Mouse (Mus musculus) WW6 (cell line): ENCODE results near the gene Wdr89.
A peak's percentile ranks its signal among the peaks of the same experiment; 100 is the strongest.
"Not testable (repeated sequence)": the region's sequence is repeated elsewhere in the genome, so short reads cannot be mapped to it uniquely, and the experiment has no call there.

Experiments
- DNase-seq: peaks from one replicate; pipeline ENCODE4 v3.0.0-alpha.2; 2013; ENCODE audit warnings: low read depth, low spot score

Gene Wdr89

DNA sequence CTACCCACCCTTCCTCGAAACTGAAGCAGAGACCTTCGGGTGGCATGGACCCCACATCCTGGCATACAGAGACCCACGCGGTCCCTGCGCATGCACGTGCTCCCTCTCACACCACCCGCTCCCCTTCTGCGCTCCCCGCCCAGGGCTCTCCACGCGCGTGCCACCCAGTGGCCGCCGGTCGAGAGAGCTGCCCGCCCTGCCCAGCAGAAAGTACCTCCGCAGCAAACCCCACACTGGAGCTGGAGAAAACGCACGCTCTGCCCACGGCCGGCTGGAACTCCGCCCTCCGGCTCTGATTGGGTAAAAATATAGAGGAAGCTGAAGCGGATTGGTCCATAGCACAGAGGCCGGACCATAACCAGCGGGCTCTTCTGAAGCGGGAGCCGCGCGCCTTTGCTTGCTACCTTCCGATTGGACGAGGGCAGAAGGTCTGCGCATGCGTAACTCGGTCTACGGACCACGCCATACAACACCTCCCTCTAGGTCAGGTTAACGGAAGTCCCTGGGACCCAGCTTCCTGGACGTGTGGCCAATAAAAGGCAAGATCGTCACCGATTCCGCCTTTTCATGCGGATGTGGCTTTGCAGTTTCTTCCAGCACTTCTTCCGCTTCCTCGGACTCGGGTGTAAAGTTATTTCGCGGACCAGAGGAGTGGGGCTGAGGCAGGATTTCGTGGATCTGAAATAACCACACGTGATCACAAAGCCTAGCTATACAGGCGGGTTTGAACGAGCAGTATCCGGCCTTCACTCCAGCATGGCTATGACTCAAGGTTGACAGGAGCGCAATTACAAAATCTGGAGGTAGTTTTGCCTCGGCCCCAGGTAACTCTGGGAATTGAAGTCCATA, at the start of gene Wdr89:
Wdr89 (minus strand) TSS at position 280 of the 849 bp plus-strand sequence.
- peak; percentile 99 for DNase-seq

DNA sequence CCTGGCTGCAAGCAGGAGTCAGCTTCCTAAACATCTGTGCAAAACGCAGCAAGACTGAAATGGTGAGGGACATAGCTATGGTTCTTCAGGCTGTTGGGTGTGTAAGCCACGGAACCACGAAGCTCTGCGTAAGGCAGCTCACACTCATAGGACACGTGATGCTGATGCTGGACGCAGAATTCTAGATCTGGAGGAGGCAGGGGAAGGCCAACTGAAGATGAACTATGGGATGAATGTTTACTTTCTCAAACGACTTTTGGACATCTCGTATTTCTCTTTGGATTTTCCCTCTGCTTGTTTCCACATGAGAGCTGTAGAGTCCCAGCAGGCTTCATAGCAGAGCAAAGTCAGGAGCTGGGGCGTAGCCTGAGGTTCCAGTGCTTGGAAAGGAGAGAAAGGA, 44.3 kb upstream of the Wdr89 start:
- no peak for DNase-seq

DNA sequence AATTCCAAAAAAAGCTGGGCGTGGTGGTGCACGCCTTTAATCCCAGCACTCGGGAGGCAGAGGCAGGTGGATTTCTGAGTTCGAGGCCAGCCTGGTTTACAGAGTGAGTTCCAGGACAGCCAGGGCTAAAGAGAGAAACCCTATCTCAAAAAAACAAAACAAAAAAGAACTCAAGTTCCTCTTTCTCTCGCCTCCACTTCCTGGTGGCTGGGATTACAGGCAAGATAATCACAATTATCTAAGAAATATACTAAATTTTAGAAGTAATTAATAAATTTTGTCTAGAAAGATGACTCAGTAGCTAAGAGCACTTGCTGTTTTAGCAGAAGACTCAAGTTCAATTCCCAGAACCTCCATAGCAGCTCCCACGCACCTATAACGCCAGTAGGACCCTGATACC, 43.6 kb upstream of the Wdr89 start:
- not testable (repeated sequence) for DNase-seq

DNA sequence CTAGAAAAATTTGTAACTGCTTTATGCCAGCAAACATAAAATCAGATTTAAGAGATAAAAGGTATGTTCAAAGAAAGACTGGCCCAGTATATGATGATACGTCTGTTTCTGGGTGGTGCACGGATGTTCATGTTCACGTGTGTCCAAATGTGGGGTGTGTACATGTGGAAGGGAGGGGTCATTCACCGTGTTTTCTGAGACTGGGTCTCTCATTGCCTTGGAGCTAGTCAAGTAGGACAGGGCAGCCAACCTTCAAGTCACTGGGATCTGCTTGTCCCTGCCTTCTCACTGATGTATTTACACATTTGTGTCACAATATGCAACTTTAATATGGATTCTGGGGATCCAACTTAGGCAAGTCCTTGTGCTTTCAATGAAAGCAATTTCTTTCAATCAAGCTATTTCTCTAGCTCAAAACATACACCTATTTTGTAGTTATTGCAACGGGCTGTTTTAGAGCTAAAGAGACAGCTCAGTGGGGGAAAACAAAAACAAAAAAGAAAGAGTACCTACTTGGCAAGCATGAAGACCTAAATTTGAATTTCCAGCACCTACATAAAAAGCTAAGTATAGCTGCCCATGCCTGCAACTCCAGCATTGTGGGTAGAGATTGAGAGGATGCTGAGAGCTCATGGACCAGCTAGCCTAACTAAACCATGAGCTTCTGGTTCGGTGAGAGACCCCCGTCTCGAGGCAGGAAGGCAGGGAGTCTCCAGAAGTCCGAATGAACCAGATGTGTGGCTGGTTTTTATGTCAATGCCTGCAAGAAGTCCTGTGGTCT, 41.4 kb upstream of the Wdr89 start:
- no peak for DNase-seq

DNA sequence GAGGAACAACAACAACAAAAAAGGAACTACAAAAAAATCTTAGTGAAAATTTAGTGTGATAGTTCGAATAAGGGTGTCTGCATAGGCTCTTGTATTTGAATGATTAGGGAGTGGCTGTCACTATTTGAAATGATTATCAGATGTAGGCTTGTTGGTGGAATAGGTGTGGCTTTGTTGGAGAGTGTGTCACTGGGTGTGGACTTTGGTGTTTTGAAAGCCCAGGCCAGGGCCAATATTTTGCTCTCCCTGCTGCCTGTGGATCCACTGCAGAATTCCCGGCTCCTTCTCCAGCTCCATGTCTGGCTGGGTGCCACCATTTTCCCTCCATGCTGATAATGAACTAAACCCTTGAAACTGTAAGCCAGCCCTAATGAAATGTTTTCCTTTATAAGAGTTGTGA, 40.2 kb upstream of the Wdr89 start:
- no peak for DNase-seq

DNA sequence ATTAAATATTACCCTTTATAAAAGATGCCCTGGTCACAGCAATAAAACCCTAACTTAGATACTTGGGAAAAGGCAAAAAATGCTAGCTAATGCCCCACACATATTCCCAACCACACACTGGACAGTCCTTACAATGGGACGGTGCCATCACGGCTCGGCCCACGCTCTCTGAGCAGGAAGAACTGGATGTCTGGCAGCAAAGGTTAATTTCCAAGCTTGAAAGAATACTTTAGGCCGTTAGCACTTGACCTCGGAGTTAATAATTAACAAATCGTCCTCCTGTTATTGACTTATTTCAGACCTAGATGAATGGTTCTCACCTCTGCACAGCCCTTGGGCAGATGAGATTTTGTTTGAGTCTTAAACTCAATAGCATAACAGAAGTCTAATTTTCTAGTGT, 37.3 kb upstream of the Wdr89 start:
- no peak for DNase-seq

DNA sequence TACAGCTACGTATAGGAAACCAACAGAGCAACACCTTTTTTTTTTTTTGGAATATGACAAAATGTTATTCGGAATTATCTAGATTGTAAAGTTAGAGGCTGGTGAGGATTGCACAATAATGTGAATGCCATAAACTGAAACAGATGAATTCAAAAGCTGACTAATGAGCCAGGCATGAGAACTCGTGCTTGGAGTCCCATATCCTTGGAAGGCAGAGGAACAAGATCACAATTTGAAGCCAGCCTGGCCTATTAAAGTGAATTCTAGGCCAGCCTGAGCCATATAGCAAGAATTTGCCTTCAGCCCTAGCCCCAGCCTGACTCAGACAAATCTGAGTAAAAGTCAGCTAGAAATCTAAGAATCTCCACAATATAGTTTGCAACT, 33.4 kb upstream of the Wdr89 start:
- DNase-seq = no peak

DNA sequence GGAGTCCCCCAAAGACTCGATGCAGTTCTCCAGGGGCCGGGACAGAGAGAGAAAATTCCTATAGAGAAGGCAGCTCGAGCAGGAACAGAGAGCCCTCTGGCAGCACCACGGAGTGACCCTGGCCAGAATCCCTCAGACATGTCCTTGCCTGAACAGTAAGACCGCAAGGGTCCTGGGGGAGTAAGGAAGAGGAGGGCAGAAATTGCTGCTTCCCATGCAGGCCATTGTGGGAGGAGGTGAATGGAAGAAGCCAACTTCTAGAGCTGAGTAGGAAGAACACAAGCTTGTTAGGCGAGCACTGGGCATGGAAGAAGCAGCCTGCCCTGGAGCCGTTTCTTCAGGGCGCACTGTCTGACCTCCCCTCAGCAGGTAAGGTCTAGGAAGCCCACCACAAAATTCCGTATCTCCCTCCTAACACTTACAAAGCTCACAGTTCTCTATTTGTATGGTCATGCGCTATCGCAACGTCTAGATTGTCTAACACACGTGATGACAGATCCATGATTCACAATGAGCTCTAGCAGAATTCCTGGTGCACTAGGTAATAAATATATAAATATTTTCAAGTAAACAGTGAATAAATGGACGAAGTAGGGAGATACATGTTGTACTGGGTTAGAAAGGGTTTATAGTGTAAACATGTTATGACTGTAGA, 32.9 kb upstream of the Wdr89 start:
- DNase-seq = no peak

DNA sequence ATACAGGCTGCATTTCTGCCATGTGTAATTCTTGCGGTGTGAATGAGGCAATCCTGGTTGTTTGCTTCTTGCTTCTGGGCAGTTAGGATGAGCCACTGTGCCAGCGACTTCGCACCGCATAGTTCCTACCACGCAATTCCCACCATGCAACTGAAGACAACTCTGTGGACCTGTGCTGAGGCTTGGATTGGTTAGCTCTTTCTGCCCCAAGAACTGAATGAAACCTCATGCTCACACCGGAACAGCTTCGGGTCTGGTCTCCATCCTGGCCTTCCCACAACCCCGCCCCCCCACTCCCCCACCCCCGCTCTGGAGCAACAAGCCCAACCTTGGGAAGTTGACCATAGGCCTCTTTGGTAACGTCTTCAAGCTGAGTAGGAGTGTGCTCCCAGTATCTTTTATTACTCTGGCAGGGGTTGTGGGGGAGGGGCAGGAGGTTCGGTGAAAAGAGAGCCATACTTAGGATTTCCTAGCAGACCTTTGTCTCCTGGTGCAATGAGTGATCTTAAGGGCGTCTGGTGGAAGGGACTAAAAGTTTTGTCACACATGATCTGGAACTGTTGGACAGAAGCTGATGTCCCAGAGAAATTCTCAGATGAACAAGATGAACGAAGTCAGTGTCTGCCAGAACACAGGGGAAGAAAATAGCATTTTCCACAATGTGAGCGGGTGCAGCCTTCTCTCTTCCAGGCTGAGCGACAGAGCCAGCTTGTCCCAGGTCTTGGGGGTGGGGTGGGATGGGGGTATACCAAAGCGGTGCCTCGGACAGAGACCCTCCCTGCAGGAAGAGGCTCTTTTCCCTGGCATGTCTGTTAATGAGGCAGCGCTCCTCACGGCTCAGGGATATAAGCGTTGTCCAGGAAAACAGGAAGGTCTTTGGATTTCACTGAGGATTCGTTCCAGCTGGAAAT, 32.1 kb upstream of the Wdr89 start:
- DNase-seq = peak; percentile 13

DNA sequence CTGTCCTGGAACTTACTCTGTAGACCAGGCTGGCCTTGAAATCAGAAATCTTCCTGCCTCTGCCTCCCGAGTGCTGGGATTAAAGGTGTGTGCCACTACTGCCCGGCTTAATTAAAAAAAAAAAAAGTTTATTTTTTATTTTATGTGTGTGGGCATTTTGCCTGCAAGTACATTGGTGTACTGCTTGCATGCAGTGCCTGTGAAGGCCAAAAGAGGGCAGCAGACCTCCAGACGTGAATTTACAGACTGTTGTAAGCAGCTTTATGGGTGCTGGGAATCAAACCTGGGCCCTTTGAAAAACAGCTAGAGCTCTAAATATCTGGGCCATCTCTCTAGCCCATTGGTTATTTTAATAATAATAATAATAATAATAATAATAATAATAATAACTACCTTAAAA, 29.4 kb upstream of the Wdr89 start:
- DNase-seq = no peak

DNA sequence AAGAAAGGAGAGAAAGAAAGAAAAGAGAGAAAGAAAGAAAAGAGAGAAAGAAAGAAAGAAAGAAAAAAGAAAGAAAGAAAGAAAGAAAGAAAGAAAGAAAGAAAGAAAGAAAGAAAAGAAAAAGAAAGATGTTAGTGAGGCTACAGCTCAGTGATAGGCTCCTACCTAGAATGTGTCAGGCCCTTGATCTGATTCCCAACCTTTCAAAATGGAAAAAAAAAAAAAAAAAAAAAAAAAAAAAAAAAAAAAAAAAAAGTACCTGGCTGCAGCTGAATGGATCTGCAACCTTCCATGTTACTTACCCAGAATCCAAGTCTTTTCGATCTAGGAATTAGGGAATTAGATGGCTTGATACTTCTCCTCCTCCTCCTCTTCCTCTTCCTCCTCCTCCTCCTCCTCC, 26.5 kb upstream of the Wdr89 start:
- not testable (repeated sequence) for DNase-seq

DNA sequence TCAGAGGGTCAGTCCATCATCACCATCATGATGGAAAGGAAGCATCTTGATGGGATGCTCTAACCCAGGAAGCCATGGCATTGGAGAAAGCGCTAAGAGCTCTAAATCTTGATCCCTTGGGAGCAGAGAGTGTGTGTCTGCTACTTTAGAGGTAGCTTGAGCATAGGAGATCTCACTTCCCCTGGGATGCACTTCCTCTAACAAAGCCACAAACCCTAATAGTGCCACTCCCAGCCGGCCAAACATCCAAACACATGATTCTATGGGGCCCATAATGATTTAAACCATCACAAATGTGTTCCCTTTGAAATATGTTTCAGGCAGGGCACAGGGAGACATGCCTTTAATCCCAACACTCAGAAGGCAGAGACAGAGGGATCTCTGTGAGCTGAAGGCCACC, 19.7 kb upstream of the Wdr89 start:
- DNase-seq = no peak

DNA sequence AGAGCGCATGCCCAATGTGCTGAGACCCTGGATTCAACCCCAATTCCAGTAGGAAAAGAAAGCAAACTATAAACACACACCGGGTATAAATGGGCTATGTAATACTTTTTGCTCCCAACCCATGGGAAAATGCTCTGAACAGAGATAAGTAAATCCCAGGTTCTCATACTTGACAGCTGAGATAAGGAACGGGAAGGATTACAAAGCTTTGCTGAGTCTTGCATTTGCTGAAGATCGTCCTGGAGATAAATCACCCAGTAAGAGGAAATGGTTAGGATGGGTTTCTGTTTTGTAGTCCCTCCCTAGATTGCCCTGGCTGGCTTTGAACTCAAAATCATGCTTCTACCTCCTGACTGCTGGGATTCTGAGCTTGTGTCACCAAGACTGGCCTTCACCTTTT, 18.0 kb upstream of the Wdr89 start:
- no peak for DNase-seq

DNA sequence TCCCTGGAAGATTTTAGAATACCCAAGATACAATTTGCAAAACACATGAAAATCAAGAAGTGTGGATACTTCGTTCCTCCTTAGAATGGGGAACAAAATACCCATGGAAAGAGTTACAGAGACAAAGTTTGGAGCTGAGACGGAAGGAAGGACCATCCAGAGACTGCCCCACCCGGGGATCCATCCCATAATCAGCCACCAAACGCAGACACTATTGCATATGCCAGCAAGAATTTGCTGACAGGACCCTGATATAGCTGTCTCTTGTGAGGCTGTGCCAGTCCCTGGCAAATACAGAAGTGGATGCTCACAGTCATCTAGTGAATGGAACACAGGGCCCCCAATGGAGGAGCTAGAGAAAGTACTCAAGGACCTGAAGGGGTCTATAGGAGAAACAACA, 14.7 kb upstream of the Wdr89 start:
- not testable (repeated sequence) for DNase-seq

DNA sequence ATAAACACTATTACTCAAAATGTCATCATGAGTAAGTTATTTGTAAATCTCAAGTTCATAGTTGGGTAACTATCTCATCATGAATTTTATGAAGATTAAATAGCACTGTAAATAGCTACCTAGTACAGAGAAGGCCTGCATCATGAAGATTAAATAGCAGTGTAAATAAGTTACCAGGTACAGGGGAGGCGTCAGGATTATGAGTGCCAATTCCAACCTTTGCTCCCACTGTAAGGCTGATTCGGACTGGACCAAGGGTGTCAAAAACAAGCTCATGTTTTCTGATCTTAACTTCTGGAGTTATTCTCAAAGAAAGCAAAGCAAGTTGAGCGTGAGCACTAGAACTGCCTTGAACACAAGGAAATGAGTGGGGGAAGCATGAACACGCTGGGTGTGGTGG, 14.3 kb upstream of the Wdr89 start:
- no peak for DNase-seq

DNA sequence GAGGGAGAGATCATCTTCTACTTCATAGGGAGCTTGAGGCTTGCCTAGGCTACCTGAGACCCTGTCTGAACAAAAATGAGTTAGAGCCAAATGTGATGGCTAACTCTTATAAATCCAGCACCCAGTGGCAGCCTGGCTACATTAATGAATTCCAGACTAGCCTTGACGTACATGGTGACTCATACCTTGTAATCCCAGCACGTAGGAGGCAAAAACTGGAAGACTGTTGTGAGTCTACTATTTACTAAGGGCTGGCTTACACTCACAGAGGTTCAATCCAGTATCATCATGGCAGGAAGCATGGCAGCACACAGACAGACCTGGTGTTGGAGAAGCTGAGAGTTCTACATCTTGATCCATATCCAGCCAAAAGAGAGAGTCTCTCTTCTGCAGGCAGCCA, 13.5 kb upstream of the Wdr89 start:
- no peak for DNase-seq

DNA sequence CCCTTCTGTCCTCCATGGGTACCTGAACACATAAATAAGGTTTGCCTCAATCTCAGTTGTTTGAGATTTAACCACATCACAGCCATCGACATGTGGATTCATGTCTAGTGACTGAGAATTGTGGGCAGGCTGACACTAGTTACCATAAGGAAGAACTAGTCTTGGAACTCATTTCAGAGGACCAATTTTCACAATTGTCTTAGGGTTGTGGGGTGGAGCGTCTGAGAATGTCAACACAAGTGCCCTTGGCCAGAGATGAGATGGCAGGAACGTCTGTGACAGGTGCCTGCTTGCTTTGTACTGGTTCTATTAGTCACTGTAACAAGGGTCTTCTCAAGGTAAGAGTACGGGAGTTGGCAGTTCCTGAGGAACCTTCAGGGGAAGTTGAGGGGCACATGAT, 11.8 kb upstream of the Wdr89 start:
- DNase-seq = no peak

DNA sequence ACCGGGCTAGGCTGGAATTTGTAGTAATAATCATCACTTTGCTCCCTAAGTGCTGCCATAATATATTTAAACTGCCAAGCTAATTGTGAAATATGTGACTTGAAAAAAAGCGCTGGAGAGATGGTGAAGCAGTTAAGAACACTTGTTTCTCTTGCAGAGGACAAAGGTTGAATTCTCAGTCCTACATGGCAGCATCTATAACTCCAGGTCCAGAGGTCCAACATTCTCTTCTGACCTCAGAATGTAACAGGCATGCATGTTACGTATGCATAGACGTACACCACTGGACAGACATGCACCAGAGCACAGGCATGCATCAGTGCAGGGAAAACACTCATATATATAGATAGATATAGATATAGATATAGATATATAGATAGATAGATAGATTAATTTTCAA, 9.1 kb upstream of the Wdr89 start:
- no peak for DNase-seq

DNA sequence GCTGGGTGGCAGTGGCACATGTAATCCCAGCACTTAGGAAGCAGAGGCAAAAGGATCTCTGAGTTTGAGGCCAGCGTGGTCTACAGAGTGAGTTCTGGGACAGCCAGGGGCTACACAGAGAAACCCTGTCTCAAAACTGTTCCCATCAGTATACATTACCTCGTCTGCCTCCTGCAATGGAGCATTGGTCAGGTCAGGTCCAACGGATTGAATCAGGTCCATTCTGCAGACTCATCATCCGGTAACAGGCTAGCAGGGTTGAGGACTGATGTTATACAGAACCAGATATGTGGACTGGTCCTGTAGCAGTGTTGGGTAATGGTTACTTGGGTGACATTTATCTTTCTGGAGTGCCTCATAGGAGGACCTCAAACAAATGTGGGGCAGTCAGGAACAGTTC, 3.3 kb upstream of the Wdr89 start:
- no peak for DNase-seq

DNA sequence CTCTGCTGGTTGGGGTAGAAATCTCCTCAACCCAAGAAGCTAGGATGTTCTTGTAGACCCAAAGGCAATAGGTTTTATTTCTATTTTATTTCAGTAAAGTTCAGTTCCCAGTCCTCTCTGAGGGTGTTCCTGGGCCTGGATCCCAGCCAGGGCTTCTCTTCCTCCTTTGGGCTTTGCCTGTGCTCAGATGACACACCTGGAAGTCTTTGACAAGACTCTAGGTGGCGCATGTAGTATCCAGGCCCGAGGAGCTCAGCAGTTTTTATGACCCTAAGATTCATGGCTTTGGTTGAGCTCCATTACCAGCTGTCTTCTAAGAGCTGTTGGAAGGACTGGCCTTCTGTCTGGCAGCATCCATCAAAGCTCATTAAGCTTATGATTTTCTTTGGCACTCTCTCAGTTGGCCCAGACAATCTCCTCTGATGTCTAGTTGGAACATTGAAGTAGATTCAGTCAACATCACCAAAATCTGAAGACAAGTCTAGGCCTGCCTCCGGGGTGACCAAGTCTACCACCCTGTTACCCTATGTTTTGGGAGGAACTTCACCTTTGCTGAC, 2.5 kb upstream of the Wdr89 start:
- DNase-seq = no peak

DNA sequence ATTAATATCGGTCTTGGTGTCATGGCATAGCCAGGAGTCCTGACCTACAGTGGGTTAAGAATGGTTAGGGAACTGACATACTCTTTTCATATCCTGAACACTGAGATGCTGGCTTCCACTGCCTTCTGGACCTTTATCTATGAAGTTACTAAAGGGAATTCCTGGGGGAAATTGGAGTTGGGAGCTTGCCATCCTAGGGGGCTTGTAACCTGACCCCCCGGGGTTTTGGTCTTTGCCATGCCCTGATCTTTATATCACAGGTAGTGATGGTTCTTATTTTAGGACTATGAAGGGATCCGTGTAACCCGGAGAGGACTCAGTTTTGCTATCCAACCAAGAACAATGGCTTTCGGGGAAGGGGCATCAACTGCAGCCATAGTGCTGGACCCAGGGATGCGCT, 1.3 kb upstream of the Wdr89 start:
- no peak for DNase-seq
